Mouse (Mus musculus): ENCODE measurements at regions not wholly inside any gene's neighbourhood (a gene's known extent, or its start where the extent isn't known, plus 50 kb on each side); places are given as distances from the start of the nearest gene placed in this dataset.

DNA sequence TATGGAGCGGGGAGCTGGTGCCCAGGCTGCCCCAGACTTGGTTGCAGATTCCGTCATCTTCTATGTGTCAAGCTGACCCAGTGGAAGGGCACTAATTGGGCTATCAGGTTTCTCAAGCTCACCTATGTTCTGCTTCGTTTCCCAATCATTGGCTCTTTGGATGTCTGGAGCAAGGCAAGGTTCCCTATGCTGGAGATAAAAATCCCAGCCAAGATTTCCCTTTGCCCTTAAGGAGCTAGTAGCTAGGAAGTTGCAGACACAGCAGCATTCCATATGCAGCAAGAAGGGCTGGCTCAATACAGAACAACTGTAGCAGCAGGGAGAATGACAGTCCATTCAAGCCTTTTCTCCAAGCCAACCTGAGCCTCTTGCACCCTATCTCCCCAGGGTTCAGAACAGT is 159.2 kb upstream of the Zfp706 start:
- DNase-seq: no peak

DNA sequence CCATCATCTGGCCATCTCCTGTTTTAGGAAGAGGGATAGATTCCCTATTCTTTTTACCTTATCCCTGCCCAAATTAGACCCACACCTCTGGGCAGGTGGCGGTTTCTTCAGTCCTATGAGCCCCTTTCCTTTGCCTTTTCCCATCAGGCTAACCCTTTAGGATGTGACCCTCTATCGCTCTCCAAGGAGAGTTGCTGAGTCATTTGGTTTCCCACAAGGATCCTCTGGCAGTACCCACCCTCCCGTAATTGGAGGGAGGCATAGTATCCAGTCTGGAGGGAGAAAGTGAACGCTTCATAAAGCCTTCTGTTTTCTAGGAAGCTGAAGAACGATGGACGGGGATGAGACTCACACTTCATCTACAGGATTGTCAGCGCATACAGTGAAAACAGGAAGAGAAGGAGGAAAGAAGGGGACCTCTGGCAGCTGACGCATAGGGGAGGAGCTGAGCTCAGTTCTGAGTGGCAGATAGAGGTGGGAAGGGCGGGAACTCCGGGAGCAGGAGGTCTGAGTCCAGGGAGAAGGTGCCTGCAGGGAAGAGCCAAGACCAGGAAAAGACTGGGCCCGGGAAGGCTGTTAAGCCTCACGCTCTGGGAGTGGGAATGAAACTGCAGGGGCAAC is 158.4 kb upstream of the Zfp706 start:
- no peak for DNase-seq

DNA sequence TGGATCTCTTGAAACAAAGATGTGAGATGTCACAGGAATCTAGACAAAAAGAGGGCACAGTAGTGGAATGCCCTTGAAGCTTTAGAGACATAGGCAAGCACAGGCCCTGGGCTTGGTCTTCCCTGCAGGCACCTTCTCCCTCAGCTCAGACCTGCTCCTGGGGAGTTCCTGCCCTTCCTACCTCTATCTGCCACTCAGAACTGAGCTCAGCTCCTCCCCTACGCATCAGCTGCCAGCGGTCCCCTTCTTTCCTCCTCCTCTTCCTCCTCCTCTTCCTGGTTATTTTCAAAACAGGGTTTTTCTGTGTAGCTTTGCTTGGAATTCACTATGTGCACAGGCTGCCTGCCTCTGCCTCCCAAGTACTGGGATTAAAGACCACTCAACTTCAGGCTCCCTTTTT is 157.6 kb upstream of the Zfp706 start:
- no peak for DNase-seq

DNA sequence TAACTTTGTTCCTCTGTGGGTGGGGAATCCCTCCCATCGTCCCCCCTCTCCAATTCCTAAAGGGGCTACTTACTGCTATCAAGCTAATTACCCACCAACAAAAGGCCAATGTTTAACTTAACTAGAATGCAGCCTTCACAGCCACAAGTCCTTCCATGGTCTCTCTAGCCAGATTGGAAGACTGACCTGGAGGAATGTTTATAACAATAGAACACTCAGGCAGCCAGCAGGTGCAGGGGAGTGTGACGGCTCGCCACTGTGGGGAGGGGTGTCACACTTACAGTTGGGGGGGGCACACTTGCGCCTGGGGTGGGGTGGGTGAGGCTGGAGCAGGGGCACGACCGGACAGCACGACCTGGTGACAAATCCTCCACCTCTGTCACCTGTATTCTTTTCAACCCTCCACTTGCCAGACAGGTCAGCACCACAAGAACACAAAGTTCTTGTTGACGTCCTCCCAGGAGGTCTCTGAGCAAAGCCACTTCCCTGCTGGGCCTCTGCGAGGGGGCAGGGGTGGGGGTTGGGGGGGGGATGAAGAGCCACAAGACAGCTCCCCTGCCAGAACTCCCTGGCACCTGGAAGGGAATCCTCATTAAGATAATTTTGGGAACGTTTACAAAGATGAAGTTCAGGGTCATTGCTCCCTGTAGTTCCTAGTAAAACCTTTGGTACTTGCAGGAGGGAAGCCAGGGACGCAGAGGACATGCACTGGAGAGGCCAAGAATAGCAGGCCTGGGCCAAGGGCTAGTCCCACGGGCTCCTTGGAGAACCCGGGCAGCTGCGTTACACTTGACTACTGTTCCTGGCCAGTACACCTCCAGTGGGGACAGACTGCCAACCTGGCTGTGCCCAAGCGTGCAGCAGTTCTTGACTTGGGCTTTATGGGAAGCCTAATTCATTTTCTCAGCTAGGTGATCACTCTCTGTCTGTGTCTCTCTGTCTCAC is 156.9 kb upstream of the Zfp706 start:
- DNase-seq: no peak

DNA sequence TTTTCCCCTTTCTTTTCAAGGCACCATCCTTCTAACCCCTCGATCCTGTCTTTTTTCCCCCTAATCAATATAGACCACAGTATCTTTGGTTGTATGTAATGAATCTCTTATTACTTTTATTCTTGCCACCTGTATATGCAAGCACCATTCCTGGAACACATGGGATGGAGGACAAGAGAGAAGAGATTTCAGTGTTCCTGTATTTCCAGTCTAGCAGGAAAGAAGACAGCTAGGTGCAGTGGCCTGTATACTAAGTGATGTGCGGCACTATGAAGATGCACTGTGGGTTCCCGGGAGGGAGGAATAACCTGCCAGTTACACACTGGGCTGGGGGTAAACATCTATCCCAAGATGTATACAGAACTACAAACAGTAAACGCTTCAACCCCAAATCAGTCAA is 152.4 kb upstream of the Zfp706 start:
- no peak for DNase-seq

DNA sequence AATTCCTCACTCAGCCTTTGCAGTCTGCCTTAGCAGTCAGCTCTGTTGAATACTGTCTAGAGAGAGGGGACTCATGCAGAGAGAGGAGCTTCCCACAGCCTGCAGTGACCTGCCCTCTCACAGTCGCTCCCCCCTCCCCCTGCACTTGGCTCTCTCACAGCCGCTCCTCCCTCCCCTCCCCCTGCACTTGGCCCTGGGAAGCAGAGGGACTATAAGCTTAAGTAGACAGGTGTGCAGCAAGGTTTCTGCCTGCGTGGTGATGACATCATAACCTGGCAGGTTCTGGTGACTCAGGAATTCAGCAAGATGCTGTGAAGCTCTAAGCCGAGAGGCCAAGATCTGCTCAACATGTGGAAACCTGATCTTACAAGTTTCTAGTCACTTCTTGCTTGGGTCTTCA is 151.8 kb upstream of the Zfp706 start:
- DNase-seq: no peak

DNA sequence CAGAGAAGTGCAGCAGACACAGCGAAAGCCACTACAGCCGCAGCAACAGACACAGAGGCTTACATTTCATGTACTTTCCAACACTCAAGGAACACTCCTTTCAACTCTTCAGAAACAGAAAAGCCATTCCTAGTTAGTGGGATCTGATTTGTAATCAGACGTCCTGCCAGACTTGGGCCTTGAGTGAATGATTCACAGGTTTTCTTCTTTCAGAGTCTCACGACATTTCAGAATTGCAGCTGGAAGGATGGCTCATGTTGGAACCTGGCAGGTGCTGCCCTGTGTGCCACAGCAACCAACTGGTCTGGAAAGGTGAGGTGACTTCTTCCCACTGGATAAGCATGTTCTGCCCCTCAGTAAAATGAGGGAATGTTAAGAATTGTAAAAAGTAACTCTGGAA is 149.8 kb upstream of the Zfp706 start:
- no peak for DNase-seq

DNA sequence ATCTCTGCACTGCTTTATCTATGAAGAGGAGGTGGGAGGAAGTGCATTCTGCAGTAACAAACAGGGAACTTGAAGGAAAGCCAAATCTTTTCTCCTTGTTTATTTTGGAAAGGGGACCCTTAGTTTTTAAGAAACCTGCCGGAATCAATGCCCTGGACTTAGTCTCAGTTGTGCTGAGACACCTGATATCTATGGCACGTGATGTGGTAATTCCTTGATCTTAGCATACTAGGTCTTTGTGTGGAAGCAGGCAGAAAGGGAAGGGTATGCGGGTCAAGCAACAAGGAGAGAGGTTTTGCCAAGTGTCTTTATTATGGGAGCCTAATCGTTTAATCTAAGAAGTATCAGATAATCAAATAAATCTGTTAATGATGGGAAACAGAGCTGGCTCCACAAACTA is 147.4 kb upstream of the Zfp706 start:
- no peak for DNase-seq

DNA sequence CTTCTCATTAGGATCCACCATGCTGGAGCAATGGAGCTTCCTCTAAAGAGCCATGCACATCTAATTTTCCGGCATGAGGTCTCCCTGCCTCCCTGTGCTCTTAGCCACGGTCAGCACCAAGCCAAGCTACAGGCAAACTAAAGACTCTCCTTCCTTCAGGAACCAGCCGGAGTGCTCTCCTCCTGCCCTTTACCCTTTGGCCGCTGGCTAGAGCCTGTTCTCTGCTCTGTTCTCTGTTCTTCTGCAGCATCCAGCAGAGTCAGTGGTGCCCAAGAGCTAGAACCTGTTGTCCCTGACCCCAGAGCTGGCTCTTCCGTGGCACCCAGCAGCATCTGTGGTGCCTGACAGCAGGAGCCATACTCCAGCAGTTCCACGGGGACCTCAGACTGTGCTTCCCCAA is 145.6 kb upstream of the Zfp706 start:
- DNase-seq: no peak

DNA sequence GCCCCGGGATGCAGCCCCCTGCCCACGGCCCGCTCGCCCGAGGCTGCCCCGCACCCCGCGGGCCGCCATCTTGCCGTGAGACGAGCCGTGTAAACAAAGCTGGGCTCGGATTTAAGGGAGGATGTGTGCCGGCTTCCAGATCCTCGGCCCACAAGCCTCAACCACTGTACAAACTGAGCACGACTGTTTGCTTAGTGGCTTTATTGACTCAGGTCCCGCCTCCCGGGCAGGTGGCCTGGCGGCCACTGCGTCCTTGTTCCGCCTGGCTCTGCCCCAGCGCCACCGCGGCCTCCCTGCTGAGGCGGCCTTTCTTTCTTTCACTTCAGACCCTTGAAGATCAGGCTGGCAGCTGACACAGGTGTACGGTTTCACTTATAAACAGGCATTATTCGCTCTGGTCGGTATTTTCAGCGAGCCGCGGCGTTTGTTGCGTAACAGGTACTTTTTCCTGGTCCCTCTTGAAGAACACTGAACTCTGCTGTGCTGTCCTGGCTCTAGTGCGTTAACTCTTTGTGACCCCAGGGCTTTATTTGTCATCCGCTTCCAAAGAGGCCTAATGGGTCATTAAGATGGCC is 128.1 kb upstream of the Zfp706 start:
- peak; percentile 52 to 57 for DNase-seq

DNA sequence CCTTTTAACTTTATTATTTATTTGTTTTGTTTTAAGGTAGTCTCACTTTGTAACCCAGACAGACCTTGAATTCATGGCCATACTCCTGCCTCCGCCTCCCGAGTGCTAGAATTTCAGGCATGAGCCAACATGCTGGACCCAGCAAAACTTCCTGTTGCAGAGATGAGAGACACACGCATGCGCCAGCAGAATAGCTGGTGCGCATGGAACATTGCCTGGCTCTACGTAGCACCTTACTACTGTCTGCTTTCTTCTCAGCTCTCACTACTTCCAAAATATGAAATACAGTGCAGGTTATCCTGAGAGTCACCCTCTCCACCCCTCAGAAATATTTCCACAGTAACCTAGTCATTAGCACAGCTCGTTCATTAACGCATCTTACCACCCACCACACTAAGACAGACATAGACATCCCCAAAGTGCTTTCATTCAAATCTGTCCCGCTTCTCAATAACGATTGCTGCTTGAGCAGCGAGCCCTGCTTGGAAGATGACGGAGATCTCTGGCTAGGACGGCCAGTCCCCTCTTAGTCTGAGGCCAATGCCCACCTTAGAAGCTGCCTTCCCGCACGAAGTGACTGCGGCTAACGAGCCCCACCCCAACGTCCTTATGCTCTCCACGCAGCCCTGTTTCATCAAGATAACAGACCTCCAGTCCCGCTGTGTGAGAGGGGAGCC is 127.5 kb upstream of the Zfp706 start:
- DNase-seq: no peak

DNA sequence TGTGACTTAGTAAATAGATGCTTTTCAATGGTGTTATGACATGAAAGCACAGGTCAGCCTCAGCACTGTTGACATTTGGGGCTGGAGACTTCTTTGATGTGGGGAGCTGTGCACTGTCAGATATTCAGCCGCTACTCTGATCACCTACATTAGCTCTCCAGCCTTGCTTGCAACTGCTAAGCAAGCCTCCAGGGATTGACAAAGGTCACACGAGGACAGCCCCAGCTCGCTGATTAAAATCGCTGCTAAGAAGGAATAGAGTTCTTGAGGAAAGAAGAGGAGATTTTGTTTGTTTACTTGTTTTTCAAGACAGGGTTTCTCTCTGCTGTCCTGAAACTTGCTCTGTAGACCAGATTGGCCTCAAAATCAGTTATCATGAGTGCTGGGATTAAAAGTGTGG is 126.8 kb upstream of the Zfp706 start:
- DNase-seq: no peak

DNA sequence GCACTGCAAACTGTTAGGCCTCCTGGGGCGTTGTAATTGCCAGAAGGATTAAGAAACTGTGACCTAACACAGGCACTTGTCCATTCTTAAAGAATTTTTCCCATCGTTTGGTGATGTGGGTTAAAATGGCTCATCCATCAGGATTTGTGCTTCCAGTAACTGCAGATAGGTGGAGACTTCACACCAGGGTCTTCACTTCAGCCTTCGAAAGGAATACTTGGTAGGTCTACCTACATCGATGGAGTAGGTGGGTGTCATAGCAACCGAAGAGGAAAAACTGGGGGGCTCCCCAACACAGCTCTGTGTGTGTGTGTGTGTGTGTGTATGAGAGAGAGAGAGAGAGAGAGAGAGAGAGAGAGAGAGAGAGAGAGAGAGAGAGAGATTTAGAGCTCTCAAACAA is 126.3 kb upstream of the Zfp706 start:
- no peak for DNase-seq

DNA sequence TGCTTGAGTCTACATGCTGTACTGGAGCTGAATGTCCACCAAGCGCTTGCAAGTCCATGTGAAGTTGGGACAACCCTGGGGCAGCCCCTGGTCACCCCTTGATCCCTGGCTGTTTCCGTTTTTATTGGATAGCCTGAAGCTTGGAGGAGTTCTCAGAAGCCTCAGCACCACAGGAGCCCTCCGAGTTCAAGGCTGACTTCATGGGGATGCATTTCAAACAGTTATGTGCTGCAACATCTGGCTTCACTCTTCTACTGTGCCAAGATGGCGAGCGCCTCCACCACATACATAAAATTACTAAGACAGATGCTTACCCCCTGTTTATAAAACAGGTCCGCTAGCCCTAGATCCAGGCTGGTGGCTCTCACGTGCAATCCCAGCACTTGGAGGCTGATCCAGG is 120.1 kb upstream of the Zfp706 start:
- no peak for DNase-seq

DNA sequence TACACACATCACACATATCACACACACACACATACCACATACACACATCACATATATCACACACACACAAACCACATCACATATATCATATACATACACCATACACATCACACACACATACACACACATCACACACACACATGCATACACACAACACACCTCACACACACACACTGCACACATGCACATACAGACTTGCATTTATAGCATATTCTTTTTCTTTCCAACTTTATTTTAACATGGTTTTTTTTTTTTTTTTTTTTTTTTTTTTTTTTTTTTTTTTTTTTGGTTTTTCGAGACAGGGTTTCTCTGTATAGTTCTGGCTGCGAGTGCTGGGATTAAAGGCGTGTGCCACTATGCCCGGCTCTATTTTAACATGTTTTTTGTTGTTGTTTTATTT is 119.6 kb upstream of the Zfp706 start:
- DNase-seq: no peak

DNA sequence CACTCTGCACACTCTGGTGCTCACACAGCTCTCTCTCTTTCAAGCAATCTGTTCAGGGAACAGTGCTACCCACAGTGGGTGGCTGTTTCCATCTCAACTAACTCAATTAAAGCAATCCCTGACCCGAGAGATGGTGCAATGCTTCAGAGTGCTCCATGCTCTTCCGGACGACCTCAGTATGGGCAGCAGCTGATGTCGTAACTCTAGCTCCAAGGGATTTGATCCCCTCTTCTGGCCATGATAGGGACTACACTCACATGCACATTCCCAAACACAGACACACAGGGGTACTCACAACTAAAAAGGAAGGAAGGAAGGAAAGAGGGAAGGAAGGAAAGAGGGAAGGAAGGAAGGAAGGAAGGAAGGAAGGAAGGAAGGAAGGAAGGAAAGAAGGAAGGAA is 118.2 kb upstream of the Zfp706 start:
- DNase-seq: no peak

DNA sequence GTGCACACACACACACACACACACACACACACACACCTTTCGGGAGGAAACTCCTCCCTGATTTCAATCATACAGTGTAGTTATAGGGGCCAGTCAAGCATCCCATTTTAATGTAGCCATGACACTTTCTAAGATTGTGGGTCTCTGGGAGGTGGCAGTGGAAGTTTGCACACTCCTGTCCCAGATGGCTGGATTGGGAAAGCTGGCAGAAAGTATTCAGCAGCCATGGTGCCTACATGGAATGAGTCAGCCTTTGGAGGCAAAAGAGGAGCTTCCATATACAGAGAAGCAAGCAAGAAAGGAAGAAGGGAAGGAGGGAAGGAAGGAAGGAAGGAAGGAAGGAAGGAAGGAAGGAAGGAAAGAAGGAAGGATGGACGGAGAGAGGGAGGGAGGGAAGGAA is 117.4 kb upstream of the Zfp706 start:
- DNase-seq: no peak

DNA sequence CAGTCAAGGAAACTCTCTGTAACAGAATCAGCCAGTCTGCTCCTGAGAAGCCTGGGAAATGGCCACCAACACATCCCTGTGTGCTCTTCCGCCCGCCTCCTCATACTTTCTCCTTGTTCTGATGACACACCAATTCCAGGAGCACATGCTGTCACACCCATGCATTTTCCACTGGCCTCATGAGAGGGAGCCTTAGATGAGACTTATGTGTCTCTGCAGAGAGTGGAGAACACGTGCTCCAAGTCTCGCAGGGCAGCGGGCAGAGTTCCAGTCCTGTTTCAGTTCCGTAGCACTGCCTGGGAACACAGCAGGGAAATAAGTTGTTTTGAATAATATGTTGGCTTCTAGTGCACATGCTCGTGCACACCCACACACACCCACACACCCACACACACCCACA is 116.7 kb upstream of the Zfp706 start:
- DNase-seq: no peak

DNA sequence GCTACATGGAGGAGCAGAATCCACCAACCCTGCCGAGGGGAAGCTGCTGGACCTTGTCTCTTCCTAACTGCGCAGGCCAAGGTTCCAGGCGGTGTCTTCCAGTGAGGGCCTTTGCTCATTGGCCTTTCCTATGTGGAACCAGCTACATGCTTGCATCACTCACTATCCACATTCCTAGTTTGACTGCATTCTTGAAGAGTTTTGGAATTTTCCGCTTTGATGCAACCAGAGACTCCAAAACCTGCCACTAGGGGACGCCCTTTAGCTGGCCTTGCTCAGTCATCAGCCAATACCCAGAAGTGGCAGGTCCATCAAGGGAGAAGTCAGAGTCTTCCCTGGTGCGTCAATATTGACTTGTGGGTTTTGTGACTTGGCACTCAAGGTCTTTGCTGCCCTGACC is 112.8 kb upstream of the Zfp706 start:
- peak; percentile 45 to 68 for DNase-seq

DNA sequence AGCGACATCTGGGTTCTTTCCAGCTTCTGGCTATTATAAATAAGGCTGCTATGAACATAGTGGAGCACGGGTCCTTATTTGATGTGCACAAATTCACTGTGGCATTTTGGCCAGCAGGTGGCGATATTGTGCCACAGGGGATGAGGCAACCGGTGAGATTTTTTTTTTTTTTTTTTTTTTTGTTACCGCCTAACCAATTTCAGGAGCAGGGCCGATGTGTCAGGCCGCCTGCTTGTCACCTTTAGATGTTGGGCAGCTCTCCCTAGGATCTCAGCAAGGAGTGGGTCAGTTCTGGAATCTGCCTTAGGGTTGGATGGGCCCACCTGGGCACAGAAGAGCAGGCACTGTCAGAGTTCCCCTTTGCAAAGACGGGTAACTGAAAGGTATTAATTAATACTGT is 106.5 kb upstream of the Zfp706 start:
- DNase-seq: peak; percentile 56 to 60

DNA sequence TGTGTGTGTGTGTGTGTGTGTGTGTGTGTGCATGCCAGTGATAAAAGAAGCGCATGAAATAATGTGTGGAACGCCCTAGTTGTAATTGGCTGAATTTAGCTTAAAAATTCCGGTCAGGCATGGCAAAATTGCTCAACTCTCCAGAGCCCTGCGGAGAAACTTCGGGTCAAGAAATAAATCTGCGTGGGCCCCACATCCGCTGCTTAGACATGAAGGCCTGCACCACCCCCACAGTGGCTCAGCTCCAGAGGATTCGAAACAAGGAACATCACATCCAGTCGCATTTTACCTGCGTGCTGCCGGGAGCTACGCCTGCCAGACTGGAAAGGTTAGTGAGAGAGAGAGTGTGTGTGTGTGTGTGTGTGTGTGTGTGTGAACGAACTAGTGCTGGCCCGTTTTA is 102.9 kb upstream of the Zfp706 start:
- no peak for DNase-seq

DNA sequence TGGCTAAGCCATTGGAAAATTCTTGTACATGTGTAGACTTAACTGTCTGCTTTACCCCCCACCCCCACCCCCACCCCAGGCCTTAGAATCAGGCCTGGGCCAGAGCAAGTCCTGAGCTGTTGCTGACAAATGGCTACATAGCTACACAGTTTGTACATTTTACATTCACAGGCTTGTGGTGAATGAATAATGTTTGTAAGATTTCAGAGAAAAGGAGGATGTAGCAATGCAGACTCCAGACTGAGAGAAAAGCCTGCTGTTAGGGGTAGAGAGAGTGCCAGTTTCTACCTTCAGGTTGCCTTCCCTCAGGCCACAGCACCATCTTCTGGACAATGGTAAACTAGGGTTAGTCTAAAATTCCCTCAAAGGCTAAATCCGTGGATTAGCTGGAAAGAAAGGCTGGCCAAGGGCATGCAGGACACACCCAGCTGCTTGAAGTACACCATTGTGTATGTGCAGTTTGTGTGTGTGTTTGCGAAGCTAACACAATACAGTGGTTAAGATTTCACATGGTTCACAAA is 94.5 kb upstream of the Zfp706 start:
- no peak for DNase-seq

DNA sequence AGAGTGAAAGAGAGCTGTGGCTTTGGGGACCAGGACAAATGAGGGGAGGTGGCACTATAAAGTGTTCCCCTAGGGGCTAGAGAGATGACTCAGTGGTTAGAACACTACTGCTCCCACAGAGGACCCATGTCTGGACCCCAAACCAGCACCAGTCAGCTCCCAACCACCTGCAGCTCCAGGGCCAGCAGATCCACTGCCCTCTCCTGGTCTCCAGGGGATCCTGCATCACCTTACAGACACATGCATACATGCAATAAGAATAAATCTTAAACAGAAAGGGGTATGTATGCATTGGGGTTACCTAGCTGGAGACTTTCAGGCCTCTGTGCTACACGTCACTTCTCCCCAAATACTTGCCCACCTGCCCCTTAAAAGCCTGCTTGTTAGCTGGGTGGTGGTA is 93.8 kb upstream of the Zfp706 start:
- DNase-seq: no peak
